Mouse (Mus musculus): Measurements from ENCODE around the gene D430041D05Rik. TPM values are rescaled to one million over a fixed set of nuclear protein-coding genes. Genes with fewer than 3 reads are reported as not detected.

D430041D05Rik gene
- total RNA-seq, 1 experiment = 0.54 TPM

DNA sequence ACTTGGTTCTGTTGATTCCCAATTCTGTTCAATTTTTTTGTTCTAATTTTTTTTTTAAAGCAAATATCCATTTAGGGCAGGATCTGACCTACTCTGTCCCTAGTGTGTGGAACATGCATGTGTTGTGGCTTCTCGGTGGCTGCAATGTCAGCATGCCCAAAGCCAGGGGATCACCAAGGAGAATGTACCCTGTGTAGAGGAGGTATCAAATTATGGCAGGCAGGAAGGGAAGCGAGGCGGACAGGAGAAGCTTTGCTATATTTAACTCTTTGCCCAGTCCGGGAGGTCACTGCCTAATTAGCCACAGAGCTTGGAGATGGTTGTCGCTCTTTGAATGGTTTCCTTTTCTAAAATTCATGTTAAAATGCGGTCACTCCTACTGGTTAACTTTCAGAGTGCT lies 212.6 kb downstream of the D430041D05Rik start:
- Histone ChIP-seq H3K27ac (ENCODE audit: insufficient read depth, low read depth, low read length, poor library complexity, severe bottlenecking) (no peak overlapping the region), H3K9me3 (ENCODE audit: control insufficient read depth, insufficient read depth, low read depth, low read length) (no peaks in the 10 kb centered on the region), H3K4me1 (ENCODE audit: control insufficient read depth in 2 of 2, insufficient read depth in 2 of 2, low read length in 2 of 2, poor library complexity in 1 of 2) (peaks cover 0 to 1% of the 10 kb centered on the region in 2 experiments; a peak in 1 of 4 replicates), H3K36me3 (ENCODE audit: control insufficient read depth, insufficient read depth, low read length, poor library complexity, severe bottlenecking) (no peaks in the 10 kb centered on the region), H3K9ac (ENCODE audit: insufficient read depth, low read depth, low read length, poor library complexity, severe bottlenecking) (no peak overlapping the region), H3K4me3 (ENCODE audit: insufficient read depth in 1 of 2, low read depth in 1 of 2, low read length in 2 of 2, poor library complexity in 1 of 2, severe bottlenecking in 1 of 2) (no peak overlapping the region)
- TF ChIP-seq MAFK (IDR thresholded peaks at IDR 0.05; ENCODE audit: insufficient read depth, low read depth, low read length) (no peak), ZC3H11A (IDR thresholded peaks at IDR 0.05; ENCODE audit: borderline replicate concordance, low read depth, low read length) (no peak), CHD2 (IDR thresholded peaks at IDR 0.05; ENCODE audit: low read depth, low read length) (no peak), ZNF384 (IDR thresholded peaks at IDR 0.05; ENCODE audit: low read depth, low read length) (no peak), HCFC1 (IDR thresholded peaks at IDR 0.05; ENCODE audit: borderline replicate concordance, insufficient read depth, low read length) (no peak)
- in situ Hi-C loops (cut with MboI; ENCODE audit: low sequenced_read_pairs in 2 of 2, unreplicated experiment in 2 of 2) = no loop called here
- DNase-seq (ENCODE audit: low read depth, low spot score) = no peak

DNA sequence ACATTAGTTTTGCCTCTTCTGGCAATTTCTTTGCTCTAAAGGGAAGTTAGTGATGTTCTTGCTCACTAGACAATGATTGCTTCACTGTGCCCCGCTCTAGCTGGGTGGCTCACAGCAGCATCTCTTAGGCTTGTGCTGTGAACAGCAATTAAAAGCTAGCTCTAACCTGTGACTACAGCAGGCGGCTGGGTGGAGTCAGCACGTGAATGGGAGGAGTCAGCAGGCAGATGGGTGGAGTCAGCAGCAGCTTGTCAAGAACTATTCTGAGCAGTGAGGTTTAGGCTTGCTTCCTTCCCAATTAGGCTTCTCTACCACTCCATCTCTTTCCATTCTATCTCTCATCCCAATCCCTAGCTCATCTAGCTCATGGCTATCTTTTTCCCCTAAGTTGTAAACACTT lies 213.5 kb downstream of the D430041D05Rik start:
- no peak overlapping the region for H3K4me3 ChIP-seq (ENCODE audit: insufficient read depth in 1 of 2, low read depth in 1 of 2, low read length in 2 of 2, poor library complexity in 1 of 2, severe bottlenecking in 1 of 2)
- H3K27ac ChIP-seq (ENCODE audit: insufficient read depth, low read depth, low read length, poor library complexity, severe bottlenecking) = no peak overlapping the region
- no peak overlapping the region for H3K9ac ChIP-seq (ENCODE audit: insufficient read depth, low read depth, low read length, poor library complexity, severe bottlenecking)
- in situ Hi-C loops (cut with MboI; ENCODE audit: low sequenced_read_pairs in 2 of 2, unreplicated experiment in 2 of 2) = no loop called here
- H3K36me3 ChIP-seq (ENCODE audit: control insufficient read depth, insufficient read depth, low read length, poor library complexity, severe bottlenecking) = no peaks in the 10 kb centered on the region
- DNase-seq (ENCODE audit: low read depth, low spot score) = peak; percentile 51
- H3K9me3 ChIP-seq (ENCODE audit: control insufficient read depth, insufficient read depth, low read depth, low read length) = no peaks in the 10 kb centered on the region
- TF ChIP-seq MAFK (IDR thresholded peaks at IDR 0.05; ENCODE audit: insufficient read depth, low read depth, low read length) (no peak), ZC3H11A (IDR thresholded peaks at IDR 0.05; ENCODE audit: borderline replicate concordance, low read depth, low read length) (no peak), ZNF384 (IDR thresholded peaks at IDR 0.05; ENCODE audit: low read depth, low read length) (no peak), HCFC1 (IDR thresholded peaks at IDR 0.05; ENCODE audit: borderline replicate concordance, insufficient read depth, low read length) (no peak)
- no peaks in the 10 kb centered on the region for H3K4me1 ChIP-seq (ENCODE audit: control insufficient read depth in 2 of 2, insufficient read depth in 2 of 2, low read length in 2 of 2, poor library complexity in 1 of 2)

DNA sequence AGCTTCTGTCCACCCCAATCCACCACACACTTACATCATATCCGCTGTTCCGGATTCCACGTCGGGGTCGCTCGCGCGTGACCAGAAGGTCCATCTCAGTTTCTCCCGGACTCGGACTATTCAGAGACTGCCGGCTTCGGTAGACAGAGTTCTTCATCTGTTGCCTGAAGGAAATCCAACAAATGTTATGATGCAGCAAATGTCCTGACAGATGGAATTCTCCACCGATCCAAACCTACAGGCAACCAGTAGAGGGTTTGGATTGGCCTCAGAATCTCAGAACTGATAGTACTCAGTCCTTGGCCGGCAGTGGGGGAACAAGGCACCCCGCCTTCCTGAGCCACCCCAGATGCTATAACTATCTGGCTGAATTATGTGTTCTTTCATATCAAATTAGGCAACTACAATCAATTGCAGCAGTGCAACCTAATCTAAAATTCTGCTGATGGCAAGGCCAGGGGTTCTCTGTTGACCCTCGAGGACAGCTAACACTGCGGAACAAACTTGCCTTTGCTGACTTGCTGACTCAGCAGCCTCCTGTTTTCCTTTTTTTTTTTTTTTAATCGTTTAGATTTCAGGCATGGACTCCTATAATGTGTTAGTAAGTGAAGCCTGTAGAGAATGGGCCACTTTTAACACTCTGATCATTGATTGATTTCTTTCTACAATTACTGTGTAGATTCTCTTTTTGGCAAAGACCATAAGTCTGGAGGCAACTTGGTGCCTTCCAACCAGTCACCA lies 218.2 kb downstream of the D430041D05Rik start:
- no peak overlapping the region for H3K4me3 ChIP-seq (ENCODE audit: insufficient read depth in 1 of 2, low read depth in 1 of 2, low read length in 2 of 2, poor library complexity in 1 of 2, severe bottlenecking in 1 of 2)
- H3K9me3 ChIP-seq (ENCODE audit: control insufficient read depth, insufficient read depth, low read depth, low read length) = no peaks in the 10 kb centered on the region
- H3K4me1 ChIP-seq (ENCODE audit: control insufficient read depth in 2 of 2, insufficient read depth in 2 of 2, low read length in 2 of 2, poor library complexity in 1 of 2) = no peaks in the 10 kb centered on the region; a peak in 1 of 4 replicates
- TF ChIP-seq ZC3H11A (IDR thresholded peaks at IDR 0.05; ENCODE audit: borderline replicate concordance, low read depth, low read length) (no peak), MAFK (IDR thresholded peaks at IDR 0.05; ENCODE audit: insufficient read depth, low read depth, low read length) (peak; percentile 85)
- H3K36me3 ChIP-seq (ENCODE audit: control insufficient read depth, insufficient read depth, low read length, poor library complexity, severe bottlenecking) = no peaks in the 10 kb centered on the region
- H3K9ac ChIP-seq (ENCODE audit: insufficient read depth, low read depth, low read length, poor library complexity, severe bottlenecking) = no peak overlapping the region
- DNase-seq (ENCODE audit: low read depth, low spot score) = no peak
- in situ Hi-C loops (cut with MboI; ENCODE audit: low sequenced_read_pairs in 2 of 2, unreplicated experiment in 2 of 2) = no loop called here
- no peak overlapping the region for H3K27ac ChIP-seq (ENCODE audit: insufficient read depth, low read depth, low read length, poor library complexity, severe bottlenecking)

DNA sequence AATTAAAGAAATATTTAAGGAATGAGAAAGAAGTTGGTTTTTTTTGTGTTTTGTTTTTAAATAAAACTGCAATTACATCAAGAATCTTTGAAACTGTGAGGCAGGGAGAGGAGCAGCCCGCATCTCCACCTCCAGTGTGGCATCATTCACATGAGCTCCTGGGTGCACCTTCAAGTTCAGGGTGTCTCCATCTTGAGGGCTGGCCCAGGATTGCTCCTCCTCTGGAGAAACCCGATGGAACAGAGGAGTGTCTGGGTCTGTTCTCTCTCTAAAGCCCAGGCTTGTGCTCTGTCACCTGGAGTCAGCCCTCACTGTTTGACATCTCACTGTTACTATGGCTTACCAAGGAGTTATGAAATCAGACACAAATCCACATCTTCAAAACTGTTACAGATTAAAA lies 219.1 kb downstream of the D430041D05Rik start:
- no peaks in the 10 kb centered on the region; a peak in 1 of 4 replicates for H3K4me1 ChIP-seq (ENCODE audit: control insufficient read depth in 2 of 2, insufficient read depth in 2 of 2, low read length in 2 of 2, poor library complexity in 1 of 2)
- in situ Hi-C loops (cut with MboI; ENCODE audit: low sequenced_read_pairs in 2 of 2, unreplicated experiment in 2 of 2) = no loop called here

DNA sequence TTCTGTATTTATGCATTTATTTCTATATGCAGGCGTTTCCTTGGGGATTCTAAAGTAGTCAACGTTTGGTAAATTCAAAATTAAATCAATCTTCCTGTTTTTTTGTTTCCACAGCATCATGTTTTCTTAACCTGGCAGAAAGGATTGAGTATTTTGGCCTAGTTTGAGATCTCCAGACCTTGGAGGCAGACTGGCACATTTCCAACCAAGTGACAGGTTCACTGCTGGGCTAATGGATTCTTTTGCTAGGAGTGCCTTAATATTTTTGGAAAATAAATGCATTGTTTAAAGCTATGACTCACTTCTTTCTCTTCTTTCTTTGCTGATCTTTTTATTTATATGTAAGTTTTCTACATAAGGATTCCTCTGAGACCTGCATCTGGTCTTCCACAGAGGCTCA lies 222.0 kb downstream of the D430041D05Rik start:
- Histone ChIP-seq H3K9ac (ENCODE audit: insufficient read depth, low read depth, low read length, poor library complexity, severe bottlenecking) (no peak overlapping the region), H3K36me3 (ENCODE audit: control insufficient read depth, insufficient read depth, low read length, poor library complexity, severe bottlenecking) (no peaks in the 10 kb centered on the region), H3K9me3 (ENCODE audit: control insufficient read depth, insufficient read depth, low read depth, low read length) (no peaks in the 10 kb centered on the region), H3K27ac (ENCODE audit: insufficient read depth, low read depth, low read length, poor library complexity, severe bottlenecking) (no peak overlapping the region), H3K4me1 (ENCODE audit: control insufficient read depth in 2 of 2, insufficient read depth in 2 of 2, low read length in 2 of 2, poor library complexity in 1 of 2) (no peaks in the 10 kb centered on the region; a peak in 1 of 4 replicates), H3K4me3 (ENCODE audit: insufficient read depth in 1 of 2, low read depth in 1 of 2, low read length in 2 of 2, poor library complexity in 1 of 2, severe bottlenecking in 1 of 2) (no peak overlapping the region)
- no peak for DNase-seq (ENCODE audit: low read depth, low spot score)
- TF ChIP-seq ZC3H11A (IDR thresholded peaks at IDR 0.05; ENCODE audit: borderline replicate concordance, low read depth, low read length) (no peak), CHD2 (IDR thresholded peaks at IDR 0.05; ENCODE audit: low read depth, low read length) (no peak), HCFC1 (IDR thresholded peaks at IDR 0.05; ENCODE audit: borderline replicate concordance, insufficient read depth, low read length) (no peak), ZNF384 (IDR thresholded peaks at IDR 0.05; ENCODE audit: low read depth, low read length) (no peak)
- in situ Hi-C loops (cut with MboI; ENCODE audit: low sequenced_read_pairs in 2 of 2, unreplicated experiment in 2 of 2) = no loop called here

More for the DNA sequence above, 219.1 kb downstream of the D430041D05Rik start:
- Histone ChIP-seq H3K9me3 (ENCODE audit: control insufficient read depth, insufficient read depth, low read depth, low read length) (no peaks in the 10 kb centered on the region), H3K36me3 (ENCODE audit: control insufficient read depth, insufficient read depth, low read length, poor library complexity, severe bottlenecking) (no peaks in the 10 kb centered on the region), H3K4me3 (ENCODE audit: insufficient read depth in 1 of 2, low read depth in 1 of 2, low read length in 2 of 2, poor library complexity in 1 of 2, severe bottlenecking in 1 of 2) (no peak overlapping the region), H3K27ac (ENCODE audit: insufficient read depth, low read depth, low read length, poor library complexity, severe bottlenecking) (no peak overlapping the region), H3K9ac (ENCODE audit: insufficient read depth, low read depth, low read length, poor library complexity, severe bottlenecking) (no peak overlapping the region)
- TF ChIP-seq ZC3H11A (IDR thresholded peaks at IDR 0.05; ENCODE audit: borderline replicate concordance, low read depth, low read length) = no peak
- TF ChIP-seq MAFK (IDR thresholded peaks at IDR 0.05; ENCODE audit: insufficient read depth, low read depth, low read length) = no peak
- TF ChIP-seq ZNF384 (IDR thresholded peaks at IDR 0.05; ENCODE audit: low read depth, low read length) = no peak
- no peak for DNase-seq (ENCODE audit: low read depth, low spot score)

Data from ES-E14 (cell line).